Mouse (Mus musculus): ENCODE data around the gene Cst3.

DNA sequence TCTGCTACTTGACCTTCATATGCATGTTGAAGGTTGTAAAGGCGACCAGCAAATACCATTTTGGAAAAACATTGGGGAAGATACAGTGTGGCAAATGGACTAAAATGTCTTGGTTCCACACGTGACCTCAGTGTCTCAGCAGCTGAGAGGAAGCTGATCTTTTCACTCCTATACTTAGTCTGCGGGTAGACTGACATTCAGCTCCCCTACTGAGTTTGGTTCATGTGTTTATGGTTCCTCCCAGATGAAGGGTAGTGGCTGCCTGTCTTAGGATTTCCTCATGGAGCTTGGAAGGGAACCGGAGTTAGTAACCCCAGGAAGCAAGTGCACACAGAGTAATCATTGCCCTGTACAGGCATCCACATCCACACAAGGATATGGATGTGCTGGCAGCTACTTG lies 24.8 kb upstream of the Cst3 start:
- no peak for TF ChIP-seq CTCF (IDR thresholded peaks at IDR 0.05; ENCODE audit: control insufficient read depth, insufficient read depth, low read length)
- TF ChIP-seq POLR2A (IDR thresholded peaks at IDR 0.05; ENCODE audit: borderline replicate concordance, control insufficient read depth, low read depth, low read length) = no peak

All from bone marrow, adult 2 months (tissue).